Mouse (Mus musculus) liver, postnatal 0 days (tissue): Measurements from ENCODE around the gene Dusp5.

Experiments
- CTCF ChIP-seq: sonication (generic); IDR thresholded peaks from 2 replicates; pipeline ENCODE4 v1.5.1; 2016; ENCODE audit warnings: antibody characterized with exemption, low read depth
- EP300 ChIP-seq: IDR thresholded peaks from 2 replicates; pipeline ENCODE4 v1.6.1; 2016; ENCODE audit warnings: antibody characterized with exemption, low read depth, mild to moderate bottlenecking

GRCm38 (mm10) chr19:53565565-53566277, 36.8 kb downstream of the Dusp5 start:
- no peak for TF ChIP-seq CTCF
- no peak for TF ChIP-seq EP300
